ENCODE assay signal across 11 mouse cellular contexts in genomic region chr17:29262259-29262649, GRCm38 (mm10). TPM values are rescaled to one million over a fixed set of nuclear protein-coding genes. Genes with fewer than 3 reads are reported as not detected.
DNase-seq lines count a peak whose midpoint lies in the region; ATAC-seq and TF ChIP-seq lines count a peak whose summit lies in the region.
"Had no signal": no experiment of that assay in that cellular context is flagged by ENCODE, and none has a peak within 500 bp of the region (broad histone marks: within the 10 kb centered on the region; RNA-seq: fewer than 3 reads in every experiment).

No protein-coding gene starts in this region.

- no peak for ATAC-seq in kidney, postnatal 0 days (replicated peaks; ENCODE audit: low FRiP score, low read depth)
- ATAC-seq in intestine, postnatal 0 days = no peak

- H3K27ac ChIP-seq in kidney, postnatal 0 days = no peak overlapping the region
- no peak overlapping the region for H3K27ac ChIP-seq in intestine, postnatal 0 days (ENCODE audit: low read depth, low read length)
- no peak overlapping the region for H3K27ac ChIP-seq in small intestine, adult 2 months (ENCODE audit: insufficient read depth, low read depth, low read length)

- no peak for DNase-seq in kidney, postnatal 0 days (ENCODE audit: low spot score)
- no peak for DNase-seq in kidney, postnatal 4 days
- no peak for DNase-seq in brain, embryonic 14.5 days (ENCODE audit: low read depth)
- DNase-seq in ovary, postnatal 14 days (ENCODE audit: low spot score) = no peak
- DNase-seq in adrenal gland, adult 8-10 months = no peak
- DNase-seq in lung, postnatal 4 days = no peak
- DNase-seq: adrenal gland, postnatal 14 days; heart, adult 18-20 months; thymus, postnatal 36 days had no signal

- H3K4me3 ChIP-seq in kidney, postnatal 0 days (replicated peaks; ENCODE audit: low read depth, low read length) = peak overlapping the region; percentile 6; the same call in 1 of the 2 replicates
- no peak overlapping the region for H3K4me3 ChIP-seq in intestine, postnatal 0 days (ENCODE audit: low read depth, low read length)
- peak overlapping the region; percentile 17; the same call in 1 of the 2 replicates for H3K4me3 ChIP-seq in small intestine, adult 2 months (ENCODE audit: low read depth, low read length)

- H3K4me2 ChIP-seq in kidney, postnatal 0 days (ENCODE audit: low read length) = peak overlapping the region; percentile 87; the same call in 1 of the 2 replicates
- peak overlapping the region; percentile 87 for H3K4me2 ChIP-seq in intestine, postnatal 0 days (replicated peaks; ENCODE audit: low read depth)

- H3K4me1 ChIP-seq in kidney, postnatal 0 days (replicated peaks; ENCODE audit: insufficient read depth, low read length) = peaks cover 17% of the 10 kb centered on the region; the same call in 1 of the 2 replicates
- peaks cover 3% of the 10 kb centered on the region; the same call in 1 of the 2 replicates for H3K4me1 ChIP-seq in intestine, postnatal 0 days (replicated peaks; ENCODE audit: control insufficient read depth, insufficient read depth, low read length)
- H3K4me1 ChIP-seq in small intestine, adult 2 months (ENCODE audit: control insufficient read depth, insufficient read depth, insufficient read length, low read length) = peaks cover 15% of the 10 kb centered on the region

- H3K9me3 ChIP-seq in kidney, postnatal 0 days (replicated peaks; ENCODE audit: low read length) = no peaks in the 10 kb centered on the region
- H3K9me3 ChIP-seq in intestine, postnatal 0 days (ENCODE audit: control insufficient read depth) = no peaks in the 10 kb centered on the region

- no peaks in the 10 kb centered on the region for H3K27me3 ChIP-seq in kidney, postnatal 0 days (ENCODE audit: insufficient read depth, low read length)
- H3K27me3 ChIP-seq in intestine, postnatal 0 days (replicated peaks; ENCODE audit: control insufficient read depth, insufficient read depth, low read length) = no peaks in the 10 kb centered on the region
- no peaks in the 10 kb centered on the region for H3K27me3 ChIP-seq in small intestine, adult 2 months (ENCODE audit: control insufficient read depth, insufficient read depth, low read length)

- peaks cover 13% of the 10 kb centered on the region for H3K36me3 ChIP-seq in kidney, postnatal 0 days (ENCODE audit: insufficient read depth, low read length)
- H3K36me3 ChIP-seq in intestine, postnatal 0 days (ENCODE audit: control insufficient read depth, insufficient read depth) = peaks cover 21% of the 10 kb centered on the region; the same call in 1 of the 2 replicates
- H3K36me3 ChIP-seq in small intestine, adult 2 months (ENCODE audit: control insufficient read depth, insufficient read depth, low read length) = peaks cover 15% of the 10 kb centered on the region

- TF ChIP-seq CTCF in kidney, postnatal 0 days (IDR thresholded peaks at IDR 0.05; ENCODE audit: low read depth) = peak; percentile 40; the same call in 1 of the 2 replicates
- 0 out of 2 replicates have a peak, but pooled peaks have one; percentile 18 for TF ChIP-seq CTCF in brain, embryonic 14.5 days (IDR thresholded peaks at IDR 0.05; ENCODE audit: borderline replicate concordance, extremely low read depth, insufficient read depth, insufficient read length)
- TF ChIP-seq CTCF in intestine, postnatal 0 days (IDR thresholded peaks at IDR 0.05; ENCODE audit: low read depth) = peak; percentile 45; the same call in 1 of the 2 replicates
- no peak for TF ChIP-seq CTCF in small intestine, adult 2 months (IDR thresholded peaks at IDR 0.05; ENCODE audit: extremely low read depth, insufficient read length, insufficient replicate concordance, low read depth, low read length)

- WGBS in kidney, postnatal 0 days = 33% methylated on average over 2 of the region's 2 CpGs
- 30% methylated on average over 2 of the region's 2 CpGs for WGBS in intestine, postnatal 0 days
- WGBS in small intestine, adult 2 months = 22% methylated on average over 2 of the region's 2 CpGs

- no peak for TF ChIP-seq POLR2A in brain, embryonic 14.5 days (IDR thresholded peaks at IDR 0.05; ENCODE audit: borderline replicate concordance, extremely low read depth, insufficient read depth, insufficient read length, poor library complexity, severe bottlenecking)
- TF ChIP-seq POLR2A in small intestine, adult 2 months (IDR thresholded peaks at IDR 0.05; ENCODE audit: low read depth, low read length) = no peak

- H3K9ac ChIP-seq in kidney, postnatal 0 days (ENCODE audit: low read depth, low read length) = no peak overlapping the region
- H3K9ac ChIP-seq in intestine, postnatal 0 days (ENCODE audit: low read depth, low read length) = no peak overlapping the region

RNA-seq across cellular contexts. Expression of gene Ppil1, which starts 1.7 kb away (rescaled TPM):
- polyA plus RNA-seq in kidney, postnatal 0 days (2015; fragmentation: Nextera tagmentation; extraction: Ambion mirVana) = 108 and 126 TPM in 2 replicates
- polyA plus RNA-seq in brain, embryonic 14.5 days (2012; rRNA removed) = 66.6 and 73.3 TPM in 2 replicates
- 53.7 and 59.1 TPM in 2 replicates for polyA plus RNA-seq in intestine, postnatal 0 days (2015; fragmentation: Nextera tagmentation; extraction: Ambion mirVana)
- polyA plus RNA-seq in small intestine, adult 2 months (2012; rRNA removed) = 16.3 and 26.0 TPM in 2 replicates
- 10 to 100 TPM; 24.3 to 27.2 (median 25.8) TPM for total RNA-seq in adrenal gland, adult 8-10 months (2022)

RNA-seq across cellular contexts. Expression of gene BC004004, which starts 6.3 kb away (rescaled TPM):
- 131 TPM in 2 replicates for polyA plus RNA-seq in kidney, postnatal 0 days (2015; fragmentation: Nextera tagmentation; extraction: Ambion mirVana)
- polyA plus RNA-seq in brain, embryonic 14.5 days (2012; rRNA removed) = 80.8 and 84.9 TPM in 2 replicates
- 111 and 116 TPM in 2 replicates for polyA plus RNA-seq in intestine, postnatal 0 days (2015; fragmentation: Nextera tagmentation; extraction: Ambion mirVana)
- polyA plus RNA-seq in small intestine, adult 2 months (2012; rRNA removed) = 22.9 and 48.7 TPM in 2 replicates
- total RNA-seq in adrenal gland, adult 8-10 months (2022) = 100 to 1,000 TPM in 3 of 4 experiments, 10 to 100 TPM in 1; 96.9 to 138 (median 122) TPM

RNA-seq across cellular contexts. Expression of gene Cpne5, which starts 24.3 kb away (rescaled TPM):
- polyA plus RNA-seq in kidney, postnatal 0 days (2015; fragmentation: Nextera tagmentation; extraction: Ambion mirVana) = 5.3 and 5.8 TPM in 2 replicates
- polyA plus RNA-seq in brain, embryonic 14.5 days (2012; rRNA removed) = 29.4 and 37.8 TPM in 2 replicates
- polyA plus RNA-seq in intestine, postnatal 0 days (2015; fragmentation: Nextera tagmentation; extraction: Ambion mirVana) = 2.7 and 3.3 TPM in 2 replicates
- polyA plus RNA-seq in small intestine, adult 2 months (2012; rRNA removed) = 0.71 and 2.3 TPM in 2 replicates
- under 1 TPM; 0.22 to 0.52 (median 0.37) TPM for total RNA-seq in adrenal gland, adult 8-10 months (2022)

RNA-seq across cellular contexts. Expression of gene Pi16, which starts 55.2 kb away (rescaled TPM):
- polyA plus RNA-seq in kidney, postnatal 0 days (2015; fragmentation: Nextera tagmentation; extraction: Ambion mirVana) = 3.1 and 4.1 TPM in 2 replicates
- 2.9 and 3.6 TPM in 2 replicates for polyA plus RNA-seq in brain, embryonic 14.5 days (2012; rRNA removed)
- polyA plus RNA-seq in intestine, postnatal 0 days (2015; fragmentation: Nextera tagmentation; extraction: Ambion mirVana) = 0.73 and 0.76 TPM in 2 replicates
- 1.6 and 4.7 TPM in 2 replicates for polyA plus RNA-seq in small intestine, adult 2 months (2012; rRNA removed)
- total RNA-seq in adrenal gland, adult 8-10 months (2022) = 10 to 100 TPM in 3 of 4 experiments, 1 to 10 TPM in 1; 9.0 to 16.7 (median 14.0) TPM
